Mouse (Mus musculus): ENCODE measurements at regions not wholly inside any gene's neighbourhood (a gene's known extent, or its start where the extent isn't known, plus 50 kb on each side); places are given as distances from the start of the nearest gene placed in this dataset.

DNA sequence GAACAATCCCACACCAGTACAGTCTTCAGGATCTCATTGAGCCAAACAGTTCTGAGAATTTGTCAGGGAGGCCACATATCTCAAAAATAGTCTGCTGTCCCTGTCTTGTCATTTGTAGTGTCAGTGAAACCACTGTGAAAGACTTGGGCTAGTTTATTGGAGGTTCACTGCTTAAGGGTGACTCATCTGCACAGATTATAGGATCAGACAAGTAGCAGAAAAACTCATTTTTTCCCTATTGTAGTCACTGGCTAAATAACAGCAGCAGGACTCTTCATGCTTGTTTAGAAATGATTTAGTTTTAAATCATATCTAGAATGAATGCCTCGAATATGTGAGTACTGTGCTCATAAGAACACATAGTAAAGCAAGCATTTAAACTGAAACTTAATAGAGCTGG is 475.2 kb upstream of the Marcks start:
- WGBS, result 76% methylated on average over 1 of the region's 1 CpGs
- Histone ChIP-seq H3K4me3 (ENCODE audit: low read length) (no peak overlapping the region), H3K4me1 (ENCODE audit: control insufficient read depth, insufficient read depth, low read depth, low read length) (no peaks in the 10 kb centered on the region), H3K9me3 (ENCODE audit: control insufficient read depth, low read length) (no peaks in the 10 kb centered on the region), H3K36me3 (ENCODE audit: control insufficient read depth, insufficient read depth, low read length) (no peaks in the 10 kb centered on the region), H3K4me2 (ENCODE audit: low read length) (no peak overlapping the region), H3K9ac (ENCODE audit: low read depth, low read length) (no peak overlapping the region), H3K27ac (ENCODE audit: low read depth, low read length) (no peak overlapping the region), H3K27me3 (replicated peaks; ENCODE audit: control insufficient read depth, insufficient read depth, low read length) (no peaks in the 10 kb centered on the region)
- ATAC-seq, result no peak

DNA sequence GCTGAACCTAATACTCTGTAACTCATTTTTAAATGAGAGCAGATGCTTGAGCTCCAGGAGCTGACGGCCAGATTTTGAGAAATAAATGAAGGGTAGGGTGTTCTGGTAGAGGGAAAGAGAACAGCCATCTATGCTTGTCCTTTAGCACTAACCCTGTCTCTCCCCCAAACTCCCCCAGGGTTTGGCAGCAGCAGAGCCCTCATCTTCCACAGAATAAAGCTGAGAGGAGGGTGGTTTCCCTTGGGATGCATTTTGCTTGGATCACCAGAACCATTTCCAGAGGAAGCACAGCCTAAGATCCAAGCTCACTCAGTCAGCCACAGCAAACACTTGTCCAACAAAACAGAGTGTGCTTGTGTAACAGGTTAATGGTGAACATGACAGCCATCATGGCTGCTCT is 464.8 kb upstream of the Marcks start:
- no peaks in the 10 kb centered on the region for H3K4me1 ChIP-seq (ENCODE audit: control insufficient read depth, insufficient read depth, low read depth, low read length)
- no peak overlapping the region for H3K9ac ChIP-seq (ENCODE audit: low read depth, low read length)
- H3K9me3 ChIP-seq (ENCODE audit: control insufficient read depth, low read length), result no peaks in the 10 kb centered on the region
- no peaks in the 10 kb centered on the region for H3K27me3 ChIP-seq (replicated peaks; ENCODE audit: control insufficient read depth, insufficient read depth, low read length)
- no peaks in the 10 kb centered on the region for H3K36me3 ChIP-seq (ENCODE audit: control insufficient read depth, insufficient read depth, low read length)
- no peak overlapping the region for H3K27ac ChIP-seq (ENCODE audit: low read depth, low read length)
- no peak overlapping the region for H3K4me3 ChIP-seq (ENCODE audit: low read length)
- no peak for ATAC-seq
- WGBS, result 59% methylated on average over 1 of the region's 1 CpGs
- no peak overlapping the region for H3K4me2 ChIP-seq (ENCODE audit: low read length)

DNA sequence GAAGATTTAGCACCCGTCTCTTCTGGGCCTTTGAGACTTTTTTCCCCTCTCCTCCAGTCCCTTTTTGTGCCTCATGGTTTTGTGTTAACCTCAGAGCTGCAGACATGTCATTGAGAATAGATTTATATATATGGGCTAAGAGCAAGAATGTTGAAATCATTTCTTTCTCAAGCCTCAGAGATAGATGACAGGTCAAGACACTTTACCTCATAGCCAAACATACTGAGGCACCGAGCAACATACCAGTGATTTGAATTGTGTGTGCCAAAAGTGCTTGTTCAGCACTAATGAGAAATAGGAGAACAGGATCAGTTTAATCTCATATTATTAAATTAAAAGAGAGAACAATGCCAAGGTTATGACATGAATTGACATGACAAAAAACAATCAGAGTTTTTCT is 464.2 kb upstream of the Marcks start:
- WGBS, result 57% methylated on average over 2 of the region's 2 CpGs
- Histone ChIP-seq H3K4me3 (ENCODE audit: low read length) (no peak overlapping the region), H3K9ac (ENCODE audit: low read depth, low read length) (no peak overlapping the region), H3K36me3 (ENCODE audit: control insufficient read depth, insufficient read depth, low read length) (no peaks in the 10 kb centered on the region), H3K27ac (ENCODE audit: low read depth, low read length) (no peak overlapping the region), H3K27me3 (replicated peaks; ENCODE audit: control insufficient read depth, insufficient read depth, low read length) (no peaks in the 10 kb centered on the region), H3K9me3 (ENCODE audit: control insufficient read depth, low read length) (no peaks in the 10 kb centered on the region), H3K4me2 (ENCODE audit: low read length) (no peak overlapping the region), H3K4me1 (ENCODE audit: control insufficient read depth, insufficient read depth, low read depth, low read length) (no peaks in the 10 kb centered on the region)
- no peak for ATAC-seq

DNA sequence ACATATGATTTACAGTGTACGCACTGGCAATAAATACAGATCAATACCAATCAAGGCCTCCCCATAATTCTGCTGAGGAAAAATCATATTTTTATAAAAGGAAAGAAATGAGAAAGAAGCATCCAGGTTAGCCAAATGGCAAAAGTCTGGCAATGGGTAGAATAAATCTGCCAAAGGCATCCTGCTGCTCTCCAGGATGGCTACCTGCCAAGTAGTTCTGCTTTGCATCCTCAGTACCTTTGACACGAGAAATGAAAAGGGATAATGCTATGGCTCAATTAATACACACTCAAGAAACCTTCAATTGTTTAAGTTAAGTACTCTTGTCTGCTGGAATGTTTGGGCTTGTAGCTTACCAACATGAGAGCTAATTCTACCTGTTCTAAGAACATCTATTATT is 451.2 kb upstream of the Marcks start:
- no peaks in the 10 kb centered on the region for H3K4me1 ChIP-seq (ENCODE audit: control insufficient read depth, insufficient read depth, low read depth, low read length)
- no peak for ATAC-seq
- H3K27ac ChIP-seq (ENCODE audit: low read depth, low read length), result no peak overlapping the region
- no peaks in the 10 kb centered on the region for H3K27me3 ChIP-seq (replicated peaks; ENCODE audit: control insufficient read depth, insufficient read depth, low read length)
- no peak overlapping the region for H3K4me2 ChIP-seq (ENCODE audit: low read length)
- H3K4me3 ChIP-seq (ENCODE audit: low read length), result no peak overlapping the region
- no peaks in the 10 kb centered on the region for H3K36me3 ChIP-seq (ENCODE audit: control insufficient read depth, insufficient read depth, low read length)
- H3K9me3 ChIP-seq (ENCODE audit: control insufficient read depth, low read length), result no peaks in the 10 kb centered on the region
- 81% methylated on average over 2 of the region's 2 CpGs for WGBS
- H3K9ac ChIP-seq (ENCODE audit: low read depth, low read length), result no peak overlapping the region

DNA sequence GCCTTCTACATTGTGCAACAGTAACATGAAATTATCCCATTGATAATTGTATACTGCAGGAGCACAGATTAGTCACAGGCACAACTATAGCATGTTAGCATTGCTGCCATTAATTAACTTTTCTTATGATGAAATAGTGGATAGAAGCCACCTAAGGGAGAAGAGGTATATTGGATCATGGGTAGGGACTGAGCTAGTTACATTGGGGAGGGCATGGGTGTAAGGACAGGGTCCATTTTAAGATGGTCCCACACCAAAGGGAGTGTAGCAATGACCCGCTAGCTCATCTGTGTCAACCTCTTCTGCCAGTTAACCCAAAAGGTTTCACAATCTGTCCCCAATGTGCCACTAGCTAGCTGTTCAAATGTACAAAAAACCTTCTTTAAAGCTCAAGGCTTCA is 450.3 kb upstream of the Marcks start:
- Histone ChIP-seq H3K27ac (ENCODE audit: low read depth, low read length) (no peak overlapping the region), H3K4me3 (ENCODE audit: low read length) (no peak overlapping the region), H3K4me1 (ENCODE audit: control insufficient read depth, insufficient read depth, low read depth, low read length) (no peaks in the 10 kb centered on the region), H3K27me3 (replicated peaks; ENCODE audit: control insufficient read depth, insufficient read depth, low read length) (no peaks in the 10 kb centered on the region), H3K4me2 (ENCODE audit: low read length) (no peak overlapping the region), H3K9me3 (ENCODE audit: control insufficient read depth, low read length) (no peaks in the 10 kb centered on the region), H3K36me3 (ENCODE audit: control insufficient read depth, insufficient read depth, low read length) (no peaks in the 10 kb centered on the region), H3K9ac (ENCODE audit: low read depth, low read length) (no peak overlapping the region)
- WGBS, result 96% methylated on average over 1 of the region's 1 CpGs
- ATAC-seq, result no peak

DNA sequence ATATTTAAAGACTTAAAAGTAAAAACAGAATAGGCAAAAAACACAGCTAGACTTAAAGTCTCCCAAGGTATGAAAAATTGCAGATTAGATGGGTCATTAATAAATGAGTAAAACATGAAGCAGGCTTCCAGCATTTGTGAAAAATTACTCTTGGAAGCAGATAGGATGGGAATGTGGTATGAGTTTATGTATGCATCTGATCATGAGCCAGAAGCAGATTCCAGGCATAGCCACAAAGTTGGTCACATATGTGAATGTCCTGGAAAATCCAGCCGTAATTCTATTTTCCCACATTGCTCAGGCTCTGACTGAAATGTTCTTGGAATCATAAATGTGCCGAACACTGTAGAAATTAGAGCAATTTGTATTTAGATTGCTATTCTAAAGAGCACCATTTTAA is 432.5 kb upstream of the Marcks start:
- Histone ChIP-seq H3K4me1 (ENCODE audit: control insufficient read depth, insufficient read depth, low read depth, low read length) (no peaks in the 10 kb centered on the region), H3K36me3 (ENCODE audit: control insufficient read depth, insufficient read depth, low read length) (no peaks in the 10 kb centered on the region), H3K9me3 (ENCODE audit: control insufficient read depth, low read length) (no peaks in the 10 kb centered on the region), H3K4me2 (ENCODE audit: low read length) (no peak overlapping the region), H3K9ac (ENCODE audit: low read depth, low read length) (no peak overlapping the region), H3K27me3 (replicated peaks; ENCODE audit: control insufficient read depth, insufficient read depth, low read length) (no peaks in the 10 kb centered on the region), H3K4me3 (ENCODE audit: low read length) (no peak overlapping the region), H3K27ac (ENCODE audit: low read depth, low read length) (no peak overlapping the region)
- ATAC-seq, result no peak
- 65% methylated on average over 2 of the region's 2 CpGs for WGBS

DNA sequence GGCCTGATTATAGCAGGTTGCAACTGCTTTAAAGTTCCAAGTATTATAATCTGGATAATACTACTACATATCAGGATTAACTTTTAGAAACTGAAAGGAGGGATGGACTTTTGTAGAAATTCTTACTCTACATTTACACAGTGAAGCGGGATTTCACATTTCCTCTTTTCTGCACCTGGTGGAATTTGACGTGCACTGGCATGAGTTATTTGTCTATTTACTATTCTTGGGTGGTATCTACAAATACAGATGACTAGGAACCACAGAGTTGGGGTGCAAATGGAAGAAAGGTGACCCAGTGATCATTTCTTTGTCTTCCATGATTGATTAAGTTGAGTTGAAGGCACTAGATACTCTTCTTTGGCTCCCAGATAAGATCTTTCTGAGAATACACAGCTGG is 423.0 kb upstream of the Marcks start:
- Histone ChIP-seq H3K36me3 (ENCODE audit: control insufficient read depth, insufficient read depth, low read length) (no peaks in the 10 kb centered on the region), H3K4me1 (ENCODE audit: control insufficient read depth, insufficient read depth, low read depth, low read length) (no peaks in the 10 kb centered on the region), H3K27ac (ENCODE audit: low read depth, low read length) (no peak overlapping the region), H3K4me3 (ENCODE audit: low read length) (no peak overlapping the region), H3K4me2 (ENCODE audit: low read length) (no peak overlapping the region), H3K9me3 (ENCODE audit: control insufficient read depth, low read length) (no peaks in the 10 kb centered on the region), H3K9ac (ENCODE audit: low read depth, low read length) (no peak overlapping the region), H3K27me3 (replicated peaks; ENCODE audit: control insufficient read depth, insufficient read depth, low read length) (no peaks in the 10 kb centered on the region)
- ATAC-seq, result no peak
- 96% methylated on average over 2 of the region's 2 CpGs for WGBS

DNA sequence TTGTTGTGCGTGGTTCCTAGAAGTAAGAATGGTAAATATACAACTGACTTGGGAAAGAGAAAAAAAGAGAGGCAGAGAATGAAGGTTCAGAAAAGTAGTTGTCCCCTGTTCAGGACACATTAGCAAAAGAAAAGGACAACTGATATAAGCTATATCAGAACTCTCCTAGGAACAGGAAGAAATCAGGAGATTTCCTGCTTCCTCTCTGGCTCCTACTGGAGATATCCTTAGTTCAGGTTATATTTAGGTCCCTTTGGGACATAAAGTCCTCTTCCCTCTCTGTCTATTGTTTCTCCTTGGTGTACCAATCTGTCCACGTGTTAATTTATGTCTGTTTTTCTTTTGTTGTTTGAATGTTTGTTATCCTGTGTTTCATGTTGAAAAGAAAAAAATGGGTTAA is 410.7 kb upstream of the Marcks start:
- Histone ChIP-seq H3K4me1 (ENCODE audit: control insufficient read depth, insufficient read depth, low read depth, low read length) (no peaks in the 10 kb centered on the region), H3K27ac (ENCODE audit: low read depth, low read length) (no peak overlapping the region), H3K36me3 (ENCODE audit: control insufficient read depth, insufficient read depth, low read length) (no peaks in the 10 kb centered on the region), H3K9me3 (ENCODE audit: control insufficient read depth, low read length) (0 out of 2 replicates have a peak, but pooled peaks cover 2% of the 10 kb centered on the region), H3K9ac (ENCODE audit: low read depth, low read length) (no peak overlapping the region), H3K4me3 (ENCODE audit: low read length) (no peak overlapping the region), H3K27me3 (replicated peaks; ENCODE audit: control insufficient read depth, insufficient read depth, low read length) (no peaks in the 10 kb centered on the region), H3K4me2 (ENCODE audit: low read length) (no peak overlapping the region)
- no peak for ATAC-seq
- 92% methylated on average over 2 of the region's 2 CpGs for WGBS

DNA sequence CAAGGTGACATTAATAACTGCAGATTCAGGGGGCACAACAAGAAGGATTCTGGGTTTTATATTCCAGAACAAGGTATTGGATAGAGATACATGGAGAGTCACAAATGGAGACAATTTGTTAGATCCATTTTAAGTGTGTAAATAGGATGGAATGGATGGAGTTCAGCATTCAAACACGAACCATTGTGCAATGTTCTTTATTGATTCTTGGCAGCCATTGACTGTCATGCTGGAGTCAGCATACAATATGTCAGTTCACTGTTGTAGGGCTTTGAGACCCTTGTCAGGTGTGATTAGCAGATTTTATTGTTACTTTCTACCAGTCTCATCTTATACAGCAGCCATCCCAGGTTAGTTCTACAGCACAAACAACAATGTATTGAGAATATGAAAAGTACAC is 402.0 kb upstream of the Marcks start:
- whole genome bisulfite sequencing, result 62% methylated on average over 1 of the region's 1 CpGs

DNA sequence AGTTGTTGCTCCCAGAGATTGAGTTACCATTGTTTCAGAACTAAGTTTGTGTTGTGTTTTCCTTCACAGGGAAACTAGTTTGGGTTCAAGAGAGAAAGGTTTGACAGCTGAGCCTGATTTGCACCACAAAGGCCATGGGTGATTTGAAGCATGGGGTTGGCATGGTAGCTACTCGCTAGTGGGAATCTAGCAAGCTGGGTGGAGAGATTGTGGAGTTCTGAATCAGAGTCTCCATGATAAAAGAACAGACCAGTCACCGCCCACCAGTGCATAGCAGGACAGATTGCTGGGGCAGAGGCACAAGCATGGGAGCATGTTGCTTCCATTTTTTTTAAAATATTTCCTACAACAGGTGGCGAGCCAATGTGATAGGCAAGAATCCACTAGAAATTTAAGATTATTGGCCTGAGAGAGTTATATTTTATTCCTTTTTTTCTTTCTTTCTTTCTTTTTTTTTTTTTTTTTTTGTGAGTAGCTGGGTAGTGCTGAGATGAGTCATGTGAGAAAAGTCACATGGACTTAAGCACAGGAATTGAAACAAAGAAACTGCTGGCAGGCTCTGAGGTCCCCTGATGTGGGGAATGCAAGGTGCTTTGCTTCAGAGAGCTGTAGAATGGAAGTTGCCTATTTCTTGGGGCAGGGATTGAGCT is 367.4 kb upstream of the Marcks start:
- no peaks in the 10 kb centered on the region for H3K9me3 ChIP-seq (ENCODE audit: control insufficient read depth, low read length)
- H3K4me2 ChIP-seq (ENCODE audit: low read length), result no peak overlapping the region
- 57% methylated on average over 3 of the region's 3 CpGs for WGBS
- H3K4me3 ChIP-seq (ENCODE audit: low read length), result no peak overlapping the region
- H3K4me1 ChIP-seq (ENCODE audit: control insufficient read depth, insufficient read depth, low read depth, low read length), result no peaks in the 10 kb centered on the region
- no peak for ATAC-seq
- no peaks in the 10 kb centered on the region for H3K27me3 ChIP-seq (replicated peaks; ENCODE audit: control insufficient read depth, insufficient read depth, low read length)
- H3K27ac ChIP-seq (ENCODE audit: low read depth, low read length), result no peak overlapping the region
- no peak overlapping the region for H3K9ac ChIP-seq (ENCODE audit: low read depth, low read length)
- no peaks in the 10 kb centered on the region for H3K36me3 ChIP-seq (ENCODE audit: control insufficient read depth, insufficient read depth, low read length)

More for the DNA sequence above, 402.0 kb upstream of the Marcks start:
- no peak overlapping the region for H3K4me2 ChIP-seq (ENCODE audit: low read length)
- H3K9me3 ChIP-seq (ENCODE audit: control insufficient read depth, low read length), result no peaks in the 10 kb centered on the region
- no peaks in the 10 kb centered on the region for H3K4me1 ChIP-seq (ENCODE audit: control insufficient read depth, insufficient read depth, low read depth, low read length)
- no peaks in the 10 kb centered on the region for H3K27me3 ChIP-seq (replicated peaks; ENCODE audit: control insufficient read depth, insufficient read depth, low read length)
- H3K27ac ChIP-seq (ENCODE audit: low read depth, low read length), result no peak overlapping the region
- H3K36me3 ChIP-seq (ENCODE audit: control insufficient read depth, insufficient read depth, low read length), result no peaks in the 10 kb centered on the region
- ATAC-seq, result no peak
- no peak overlapping the region for H3K4me3 ChIP-seq (ENCODE audit: low read length)
- no peak overlapping the region for H3K9ac ChIP-seq (ENCODE audit: low read depth, low read length)
